Mouse (Mus musculus) myocyte (in vitro differentiated cells): ENCODE measurements around the gene Zc3hav1l. TPM values are rescaled to one million over a fixed set of nuclear protein-coding genes. Genes with fewer than 3 reads are reported as not detected.

Experiments
- H3K27me3 ChIP-seq: one replicate; pipeline ENCODE4 v1.6.1; 2011; ENCODE audit not compliant: control insufficient read depth, insufficient read depth, insufficient read length
- H3K36me3 ChIP-seq: one replicate; pipeline ENCODE4 v1.6.1; 2011; ENCODE audit not compliant: control insufficient read depth, insufficient read depth
- H3K4me2 ChIP-seq: one replicate; pipeline ENCODE4 v1.6.1; 2011; ENCODE audit warnings: low read depth, control low read depth
- H3K4me3 ChIP-seq: one replicate; pipeline ENCODE4 v1.5.1; 2011; ENCODE audit warnings: mild to moderate bottlenecking, control low read depth, moderate library complexity
- H3K79me2 ChIP-seq: one replicate; pipeline ENCODE4 v1.6.1; 2011; ENCODE audit not compliant: control insufficient read depth, insufficient read depth
- H3ac ChIP-seq: one replicate; pipeline ENCODE4 v1.6.1; 2011; ENCODE audit not compliant: control insufficient read depth, insufficient read length
- CEBPB ChIP-seq: IDR thresholded peaks from 2 replicates; pipeline ENCODE4 v1.6.1; 2011; ENCODE audit warnings: mild to moderate bottlenecking, moderate library complexity; ENCODE audit not compliant: poor library complexity, insufficient read depth, severe bottlenecking
- E2F4 ChIP-seq: IDR thresholded peaks from one replicate; pipeline ENCODE4 v1.6.1; 2011; ENCODE audit warnings: mild to moderate bottlenecking, control low read depth, moderate library complexity; ENCODE audit not compliant: insufficient read depth
- MAX ChIP-seq: IDR thresholded peaks from one replicate; pipeline ENCODE4 v1.6.1; 2011; ENCODE audit warnings: low read depth, mild to moderate bottlenecking, control low read depth
- MYOD1 ChIP-seq, 3 experiments: IDR thresholded peaks; one replicate each; pipeline ENCODE4 v1.6.1; 2011; ENCODE audit warnings: control low read depth in 2 of 3, low read depth in 2 of 3, mild to moderate bottlenecking in 2 of 3, moderate library complexity in 1 of 3; ENCODE audit not compliant: insufficient read length in 2 of 3, control insufficient read depth in 1 of 3
- MYOG ChIP-seq, 3 experiments: IDR thresholded peaks; one replicate each; pipeline ENCODE4 v1.6.1; 2011; ENCODE audit warnings: control low read depth in 2 of 3, low read depth in 2 of 3, mild to moderate bottlenecking in 2 of 3; ENCODE audit not compliant: insufficient read length in 2 of 3, control insufficient read depth in 1 of 3, insufficient read depth in 1 of 3
- POLR2A ChIP-seq: IDR thresholded peaks from one replicate; pipeline ENCODE4 v1.6.1; 2011; ENCODE audit warnings: low read depth, mild to moderate bottlenecking, control low read depth, moderate library complexity; ENCODE audit not compliant: insufficient read length
- POLR2AphosphoS2 ChIP-seq: IDR thresholded peaks from one replicate; pipeline ENCODE4 v1.6.1; 2011; ENCODE audit warnings: low read depth, control low read depth; ENCODE audit not compliant: insufficient read length
- REST ChIP-seq: IDR thresholded peaks from one replicate; pipeline ENCODE4 v1.6.1; 2011; ENCODE audit warnings: mild to moderate bottlenecking, control low read depth, moderate library complexity; ENCODE audit not compliant: insufficient read depth, insufficient read length
- SRF ChIP-seq: IDR thresholded peaks from one replicate; pipeline ENCODE4 v1.6.1; 2011; ENCODE audit warnings: low read depth; ENCODE audit not compliant: control insufficient read depth, insufficient read length
- TCF12 ChIP-seq: IDR thresholded peaks from one replicate; pipeline ENCODE4 v1.6.1; 2011; ENCODE audit warnings: mild to moderate bottlenecking, control low read depth; ENCODE audit not compliant: poor library complexity, insufficient read depth, severe bottlenecking
- TCF3 ChIP-seq: IDR thresholded peaks from one replicate; pipeline ENCODE4 v1.6.1; 2011; ENCODE audit warnings: low read depth, control low read depth; ENCODE audit not compliant: insufficient read length
- USF1 ChIP-seq: IDR thresholded peaks from one replicate; pipeline ENCODE4 v1.6.1; 2011; ENCODE audit warnings: low read depth, mild to moderate bottlenecking, control low read depth, moderate library complexity
- polyA plus RNA-seq: library from polyadenylated mRNA; unstranded; fragments of >200 nt; fragmentation: generic; extraction: Trizol; gene quantifications from one replicate; pipeline ENCODE4 v1.2.1, GENCODE M21; 2012; ENCODE audit warnings: missing spikeins

Gene Zc3hav1l
- polyA plus RNA-seq, 1 experiment, result 0.92 TPM

- Histone ChIP-seq H3K36me3 (no peaks in the 10 kb centered on the region), H3ac (no peak overlapping the region), H3K79me2 (no peaks in the 10 kb centered on the region), H3K27me3 (no peaks in the 10 kb centered on the region), H3K4me3 (no peak overlapping the region), H3K4me2 (no peak overlapping the region)
- no peak for TF ChIP-seq USF1
- TF ChIP-seq TCF12, result no peak
- no peak for TF ChIP-seq E2F4
- no peak for TF ChIP-seq MYOD1 (IDR thresholded peaks at IDR 0.05; ENCODE audit: control insufficient read depth in 1 of 3, insufficient read length in 2 of 3, low read depth in 2 of 3)
- TF ChIP-seq MYOG (IDR thresholded peaks at IDR 0.05; ENCODE audit: control insufficient read depth in 1 of 3, insufficient read depth in 1 of 3, insufficient read length in 2 of 3, low read depth in 2 of 3), result no peak
- TF ChIP-seq MAX, result no peak
- no peak for TF ChIP-seq POLR2AphosphoS2
- no peak for TF ChIP-seq POLR2A
- no peak for TF ChIP-seq TCF3
- TF ChIP-seq REST, result no peak
- no peak for TF ChIP-seq SRF
- no peak for TF ChIP-seq CEBPB
These were observed 56.2 kb downstream of the Zc3hav1l start for GRCm38 (mm10) chr6:38242833-38243232.

- H3K4me3 ChIP-seq, result no peak overlapping the region
- no peak for TF ChIP-seq SRF
- no peak for TF ChIP-seq MAX
- no peak for TF ChIP-seq TCF12
- TF ChIP-seq E2F4, result no peak
- no peak for TF ChIP-seq USF1
These were observed 56.7 kb downstream of the Zc3hav1l start for GRCm38 (mm10) chr6:38242295-38242830.

GRCm38 (mm10) chr6:38241508-38241907, 57.6 kb downstream of the Zc3hav1l start:
- Histone ChIP-seq H3K4me3 (no peak overlapping the region), H3ac (no peak overlapping the region), H3K79me2 (no peaks in the 10 kb centered on the region), H3K36me3 (no peaks in the 10 kb centered on the region), H3K4me2 (no peak overlapping the region), H3K27me3 (no peaks in the 10 kb centered on the region)
- TF ChIP-seq POLR2A, result no peak
- no peak for TF ChIP-seq MYOD1 (IDR thresholded peaks at IDR 0.05; ENCODE audit: control insufficient read depth in 1 of 3, insufficient read length in 2 of 3, low read depth in 2 of 3)
- TF ChIP-seq MYOG (IDR thresholded peaks at IDR 0.05; ENCODE audit: control insufficient read depth in 1 of 3, insufficient read depth in 1 of 3, insufficient read length in 2 of 3, low read depth in 2 of 3), result no peak
- TF ChIP-seq POLR2AphosphoS2, result no peak
- no peak for TF ChIP-seq REST
- TF ChIP-seq TCF12, result no peak
- no peak for TF ChIP-seq SRF
- TF ChIP-seq TCF3, result no peak
- no peak for TF ChIP-seq USF1
- TF ChIP-seq MAX, result no peak

More at GRCm38 (mm10) chr6:38242295-38242830, 56.7 kb downstream of the Zc3hav1l start:
- no peaks in the 10 kb centered on the region for H3K36me3 ChIP-seq
- no peak overlapping the region for H3ac ChIP-seq
- no peaks in the 10 kb centered on the region for H3K79me2 ChIP-seq
- H3K27me3 ChIP-seq, result no peaks in the 10 kb centered on the region
- H3K4me2 ChIP-seq, result no peak overlapping the region

GRCm38 (mm10) chr6:38240618-38241017, 58.4 kb downstream of the Zc3hav1l start:
- TF ChIP-seq TCF12 (no peak), USF1 (no peak), CEBPB (no peak), MAX (no peak), POLR2AphosphoS2 (no peak), E2F4 (no peak), SRF (no peak)
- Histone ChIP-seq H3K4me2 (no peak overlapping the region), H3K27me3 (no peaks in the 10 kb centered on the region), H3K79me2 (no peaks in the 10 kb centered on the region), H3K36me3 (no peaks in the 10 kb centered on the region), H3K4me3 (no peak overlapping the region), H3ac (no peak overlapping the region)

GRCm38 (mm10) chr6:38238382-38238781, 60.7 kb downstream of the Zc3hav1l start:
- H3K27me3 ChIP-seq, result no peaks in the 10 kb centered on the region
- no peak overlapping the region for H3ac ChIP-seq
- H3K4me3 ChIP-seq, result no peak overlapping the region
- H3K4me2 ChIP-seq, result no peak overlapping the region
- no peaks in the 10 kb centered on the region for H3K79me2 ChIP-seq
- H3K36me3 ChIP-seq, result no peaks in the 10 kb centered on the region
- no peak for TF ChIP-seq E2F4
- TF ChIP-seq POLR2AphosphoS2, result no peak
- TF ChIP-seq SRF, result no peak

Other genes starting within 250 kb of the Zc3hav1l start
- not detected for gene Tmem213, start 190.0 kb downstream of the Zc3hav1l start, polyA plus RNA-seq
- 0.01 TPM for gene Atp6v0a4, start 174.7 kb downstream of the Zc3hav1l start, polyA plus RNA-seq
- 0.77 TPM for gene D630045J12Rik, start 45.2 kb downstream of the Zc3hav1l start, polyA plus RNA-seq
- 45.0 TPM for gene Zc3hav1, start 55.3 kb upstream of the Zc3hav1l start, polyA plus RNA-seq
- gene Ttc26, start 82.2 kb upstream of the Zc3hav1l start, polyA plus RNA-seq, result 2.3 TPM
- 2.3 TPM for gene Ubn2, start 134.7 kb upstream of the Zc3hav1l start, polyA plus RNA-seq
- 110 TPM for gene Fmc1, start 234.2 kb upstream of the Zc3hav1l start, polyA plus RNA-seq